Mouse (Mus musculus) naive thymus-derived CD4-positive, alpha-beta T cell, adult 5 months (primary cell): ENCODE data around the gene Olfr729. TPM values are rescaled to one million over a fixed set of nuclear protein-coding genes. Genes with fewer than 3 reads are reported as not detected.

Experiments used
- polyA plus RNA-seq: library from polyadenylated mRNA; unstranded; fragments of 100-300 nt; shearing (Covaris generic); gene quantifications from one replicate; pipeline ENCODE4 v1.2.1, GENCODE M21; 2017

Olfr729 gene
- polyA plus RNA-seq: 0.30 TPM

DNA sequence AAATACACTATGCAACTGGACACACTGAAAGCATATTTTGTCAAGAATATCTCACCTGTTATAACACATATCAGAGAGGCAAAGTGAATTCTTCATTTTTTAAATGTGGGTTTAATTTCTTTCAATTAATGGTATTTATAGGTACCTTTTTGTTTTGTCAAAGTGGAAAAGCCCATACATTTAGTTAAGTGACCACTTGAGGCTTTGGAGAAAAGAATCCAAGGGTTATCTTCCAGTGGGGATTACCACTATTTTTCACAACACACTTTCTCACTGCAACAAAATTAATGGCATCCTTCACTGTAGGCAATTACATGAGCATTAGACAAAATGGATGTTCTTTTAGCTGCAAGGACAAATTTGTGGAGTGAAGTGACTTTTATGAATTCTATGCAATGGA, at the start of gene Olfr729:
Gene Olfr729 (minus strand): TSS at position 101 of the 400 bp plus-strand sequence.

DNA sequence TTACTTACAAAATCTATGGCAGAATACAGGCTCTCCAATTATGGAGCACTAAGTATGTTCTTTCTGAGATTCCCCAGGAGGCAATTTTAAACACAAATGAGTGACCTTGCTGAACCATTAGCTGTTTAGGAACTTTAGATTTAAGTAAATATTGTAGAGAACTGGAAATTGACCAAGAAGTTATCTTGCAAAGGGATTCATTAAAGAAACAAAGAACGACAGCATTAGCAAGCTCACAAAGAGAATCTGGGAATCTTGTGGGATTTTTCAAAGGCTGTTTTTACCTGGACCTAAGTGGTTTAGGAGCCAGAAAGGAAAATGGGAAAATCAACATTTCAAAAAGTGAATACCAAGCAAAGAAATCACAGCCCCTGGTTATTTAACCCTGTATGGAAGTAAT, 35.4 kb upstream of the Olfr729 start, which contains the start of gene Olfr730:
Gene Olfr730 (minus strand): TSS at position 101 of the 400 bp plus-strand sequence.

DNA sequence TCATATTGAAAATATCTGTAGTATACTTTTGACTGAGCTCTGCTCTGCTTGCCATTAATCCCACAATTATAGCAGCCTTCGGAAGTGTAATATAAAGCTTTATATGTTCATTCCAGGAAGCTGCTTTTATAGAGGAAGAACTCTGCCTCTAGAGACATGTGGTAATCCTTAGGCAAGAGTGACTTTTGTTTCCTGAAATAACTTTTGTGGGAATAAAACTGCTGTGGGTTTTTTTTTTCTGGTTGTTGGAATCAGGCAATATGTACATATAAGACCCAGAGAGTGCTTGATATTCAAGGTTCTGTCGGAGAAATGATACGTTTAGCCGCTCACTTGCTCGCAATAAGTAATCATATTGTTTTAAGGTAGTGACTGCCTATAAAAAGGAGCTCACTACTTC, 10.1 kb downstream of the Olfr729 start, which contains the start of gene Olfr728:
Gene Olfr728 (minus strand): TSS at position 101 of the 400 bp plus-strand sequence.

DNA sequence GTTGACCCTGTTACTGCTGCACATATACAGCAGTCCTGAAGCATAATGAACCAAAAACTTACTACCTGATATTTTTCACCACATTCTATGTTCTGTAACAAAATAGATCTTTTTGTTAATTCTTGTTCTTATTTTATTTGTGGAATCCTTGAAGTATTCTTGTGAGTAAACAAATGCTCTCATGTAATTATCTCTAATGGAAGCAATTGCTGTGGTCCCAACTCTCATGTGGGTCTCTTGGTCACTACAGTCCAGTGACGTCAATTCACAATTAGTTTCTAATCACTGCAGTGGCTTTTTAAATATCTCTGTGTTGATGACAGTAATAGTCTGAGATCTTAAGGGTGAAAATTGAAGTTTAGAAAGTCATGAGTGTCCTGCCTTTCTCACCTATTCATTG, 29.8 kb downstream of the Olfr729 start, which contains the start of gene Olfr727:
Gene Olfr727 (plus strand): TSS at position 301 of the 400 bp plus-strand sequence.

Other genes starting within 250 kb of the Olfr729 start
- not detected for gene Olfr723, start 221.1 kb downstream of the Olfr729 start, polyA plus RNA-seq
- gene Olfr724, start 189.6 kb downstream of the Olfr729 start, polyA plus RNA-seq: not detected
- gene Olfr725, start 112.5 kb downstream of the Olfr729 start, polyA plus RNA-seq: not detected
- gene Olfr726, start 62.0 kb downstream of the Olfr729 start, polyA plus RNA-seq: not detected
- gene Olfr727, start 29.7 kb downstream of the Olfr729 start, polyA plus RNA-seq: 0.30 TPM
- gene Olfr728, start 10.2 kb downstream of the Olfr729 start, polyA plus RNA-seq: not detected
- not detected for gene Olfr730, start 35.3 kb upstream of the Olfr729 start, polyA plus RNA-seq
- 0.06 TPM for gene Olfr731, start 89.0 kb upstream of the Olfr729 start, polyA plus RNA-seq
- not detected for gene Olfr732, start 131.3 kb upstream of the Olfr729 start, polyA plus RNA-seq
- not detected for gene Olfr733, start 148.6 kb upstream of the Olfr729 start, polyA plus RNA-seq
- gene Olfr734, start 173.9 kb upstream of the Olfr729 start, polyA plus RNA-seq: not detected
- gene Olfr735, start 196.0 kb upstream of the Olfr729 start, polyA plus RNA-seq: not detected
- not detected for gene Tlr11, start 205.0 kb upstream of the Olfr729 start, polyA plus RNA-seq
- gene Olfr736, start 228.3 kb upstream of the Olfr729 start, polyA plus RNA-seq: not detected